Mouse (Mus musculus) thymus, adult 2 months (tissue): ENCODE results near the gene Noct.

Source experiments
- CTCF ChIP-seq: fragments of 200-500 bp; IDR thresholded peaks from 2 replicates; pipeline ENCODE4 v1.5.1; 2012; ENCODE audit warnings: mild to moderate bottlenecking, control low read depth, low read length, moderate library complexity, borderline replicate concordance; ENCODE audit not compliant: control insufficient read depth, poor library complexity, insufficient read depth; ENCODE audit errors: extremely low read depth
- POLR2A ChIP-seq: fragments of 200-500 bp; IDR thresholded peaks from 2 replicates; pipeline ENCODE4 v1.6.1; 2012; ENCODE audit warnings: mild to moderate bottlenecking, low read length, control low read depth, moderate library complexity; ENCODE audit not compliant: control insufficient read depth, poor library complexity, insufficient read depth; ENCODE audit errors: extremely low read depth

DNA sequence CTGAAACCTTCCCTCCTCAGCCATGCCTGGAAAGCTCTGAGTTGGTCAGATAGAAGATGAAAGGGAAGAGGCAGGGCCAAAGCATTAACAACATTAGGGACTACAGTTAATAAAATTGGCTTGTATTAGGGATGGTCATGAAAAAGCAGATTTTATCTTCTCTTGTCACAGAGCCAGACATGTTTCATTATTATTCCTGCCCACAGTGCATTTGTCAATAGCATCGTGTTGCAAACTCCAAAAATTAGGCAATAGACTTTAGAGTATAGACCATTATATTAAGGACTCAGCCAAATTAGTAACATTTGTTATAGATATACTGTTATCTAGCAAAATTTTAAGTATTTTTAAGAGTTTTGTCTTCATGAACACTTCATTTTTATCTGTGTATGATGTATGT, 72.5 kb downstream of the Noct start:
- TF ChIP-seq CTCF (no peak), POLR2A (no peak)
